Comparison of ENCODE assay signal across 27 mouse cellular contexts in genomic region chr4:134330281-134330680, GRCm38 (mm10). TPM values are rescaled to one million over a fixed set of nuclear protein-coding genes. Genes with fewer than 3 reads are reported as not detected.
DNase-seq lines count a peak whose midpoint lies in the region; ATAC-seq and TF ChIP-seq lines count a peak whose summit lies in the region.
"Had no signal": no experiment of that assay in that cellular context is flagged by ENCODE, and none has a peak within 500 bp of the region (broad histone marks: within the 10 kb centered on the region; RNA-seq: fewer than 3 reads in every experiment).

No protein-coding gene starts in this region.

- TF ChIP-seq EP300 in heart, postnatal 0 days (IDR thresholded peaks at IDR 0.05; ENCODE audit: low read depth), result no peak
- TF ChIP-seq EP300 in stomach, postnatal 0 days (optimal IDR thresholded peaks at IDR 0.05), result no peak

- H3K4me1 ChIP-seq in heart, postnatal 0 days (ENCODE audit: control insufficient read depth, insufficient read depth), result no peaks in the 10 kb centered on the region
- H3K4me1 ChIP-seq in kidney, adult 2 months (ENCODE audit: control insufficient read depth, insufficient read depth, low read length), result peaks cover 13% of the 10 kb centered on the region; the same call in 1 of the 2 replicates
- peaks cover 11% of the 10 kb centered on the region; the same call in 1 of the 2 replicates for H3K4me1 ChIP-seq in kidney, embryonic 15.5 days
- H3K4me1 ChIP-seq in stomach, postnatal 0 days (replicated peaks; ENCODE audit: control insufficient read depth, insufficient read depth), result no peaks in the 10 kb centered on the region
- H3K4me1 ChIP-seq: embryonic facial prominence, embryonic 15.5 days; hindbrain, embryonic 13.5 days; limb, embryonic 12.5 days had no signal

- WGBS in heart, postnatal 0 days, result 47% methylated on average over 5 of the region's 5 CpGs
- WGBS in kidney, adult 2 months, result 32% methylated on average over 5 of the region's 5 CpGs
- WGBS in kidney, embryonic 15.5 days, result 56% methylated on average over 5 of the region's 5 CpGs
- WGBS in stomach, postnatal 0 days, result 60% methylated on average over 5 of the region's 5 CpGs

- H3K4me3 ChIP-seq in heart, postnatal 0 days (ENCODE audit: low read depth, low read length), result no peak overlapping the region
- no peak overlapping the region for H3K4me3 ChIP-seq in kidney, adult 2 months (ENCODE audit: insufficient read depth, low read depth, low read length)
- H3K4me3 ChIP-seq in kidney, embryonic 15.5 days (replicated peaks), result no peak overlapping the region
- H3K4me3 ChIP-seq in stomach, postnatal 0 days (ENCODE audit: low read depth, low read length), result no peak overlapping the region
- H3K4me3 ChIP-seq: embryonic facial prominence, embryonic 15.5 days; hindbrain, embryonic 13.5 days; limb, embryonic 12.5 days; midbrain, embryonic 10.5 days had no signal

- H3K27ac ChIP-seq in heart, postnatal 0 days (ENCODE audit: low read depth), result peak overlapping the region; percentile 39; the same call in 1 of the 2 replicates
- H3K27ac ChIP-seq in kidney, adult 2 months (ENCODE audit: insufficient read depth, low read depth, low read length), result peak overlapping the region; percentile 76
- peak overlapping the region; percentile 15; the same call in 1 of the 2 replicates for H3K27ac ChIP-seq in kidney, embryonic 15.5 days
- no peak overlapping the region for H3K27ac ChIP-seq in stomach, postnatal 0 days (replicated peaks)
- H3K27ac ChIP-seq: embryonic facial prominence, embryonic 15.5 days; hindbrain, embryonic 13.5 days; limb, embryonic 12.5 days; midbrain, embryonic 10.5 days had no signal

- ATAC-seq in heart, postnatal 0 days (ENCODE audit: insufficient read depth, low read depth), result peak; percentile 51
- ATAC-seq in kidney, embryonic 15.5 days (replicated peaks; ENCODE audit: low FRiP score), result no peak; the same call in 1 of the 2 replicates
- ATAC-seq in stomach, postnatal 0 days (ENCODE audit: low FRiP score, low TSS enrichment), result 0 out of 2 replicates have a peak, but pooled peaks have one; percentile 26
- ATAC-seq: forebrain, embryonic 14.5 days; inflammation-experienced regulatory T-cells, adult 6 months; liver, postnatal 0 days; lung, postnatal 0 days had no signal

- no peak overlapping the region for H3K4me2 ChIP-seq in heart, postnatal 0 days (ENCODE audit: low read depth, low read length)
- no peak overlapping the region for H3K4me2 ChIP-seq in kidney, embryonic 15.5 days
- no peak overlapping the region for H3K4me2 ChIP-seq in stomach, postnatal 0 days (replicated peaks; ENCODE audit: low read depth)
- H3K4me2 ChIP-seq: embryonic facial prominence, embryonic 15.5 days; heart, embryonic 11.5 days; hindbrain, embryonic 13.5 days; limb, embryonic 12.5 days; liver, embryonic 11.5 days had no signal

- H3K36me3 ChIP-seq in heart, postnatal 0 days (replicated peaks; ENCODE audit: control insufficient read depth, insufficient read depth, low read length), result peaks cover 41% of the 10 kb centered on the region
- H3K36me3 ChIP-seq in kidney, adult 2 months (ENCODE audit: control insufficient read depth, insufficient read depth, low read length), result no peaks in the 10 kb centered on the region
- H3K36me3 ChIP-seq in kidney, embryonic 15.5 days, result no peaks in the 10 kb centered on the region
- H3K36me3 ChIP-seq in stomach, postnatal 0 days (ENCODE audit: control insufficient read depth, insufficient read depth, low read length), result no peaks in the 10 kb centered on the region
- H3K36me3 ChIP-seq: embryonic facial prominence, embryonic 15.5 days; hindbrain, embryonic 13.5 days; limb, embryonic 12.5 days; midbrain, embryonic 10.5 days had no signal

- no peaks in the 10 kb centered on the region for H3K9me3 ChIP-seq in heart, postnatal 0 days (replicated peaks; ENCODE audit: control insufficient read depth, low read length)
- no peaks in the 10 kb centered on the region for H3K9me3 ChIP-seq in kidney, embryonic 15.5 days (replicated peaks)
- no peaks in the 10 kb centered on the region for H3K9me3 ChIP-seq in stomach, postnatal 0 days (ENCODE audit: control insufficient read depth, low read length)
- H3K9me3 ChIP-seq: embryonic facial prominence, embryonic 15.5 days; hindbrain, embryonic 13.5 days; limb, embryonic 12.5 days; midbrain, embryonic 10.5 days had no signal

- TF ChIP-seq CTCF in heart, postnatal 0 days (IDR thresholded peaks at IDR 0.05; ENCODE audit: low read depth), result no peak
- TF ChIP-seq CTCF in kidney, adult 2 months (conservative IDR thresholded peaks at IDR 0.05; ENCODE audit: insufficient read depth, insufficient read length, low read depth, low read length), result no peak
- no peak for TF ChIP-seq CTCF in stomach, postnatal 0 days (IDR thresholded peaks at IDR 0.05; ENCODE audit: low read depth)

- DNase-seq in heart, postnatal 0 days (ENCODE audit: low spot score), result peak; percentile 16
- DNase-seq in heart, adult 9 months (ENCODE audit: low spot score in 2 of 2), result no peak
- DNase-seq in kidney, adult 2 months, result peak; percentile 89
- DNase-seq in stomach, postnatal 0 days (ENCODE audit: low spot score), result no peak
- DNase-seq in frontal cortex, postnatal 14 days (ENCODE audit: low spot score in 2 of 2), result no peak
- DNase-seq in c-Kit-positive CD71-positive TER-119-positive erythroid progenitor cells, embryonic 14.5 days (ENCODE audit: low spot score), result no peak
- DNase-seq: adrenal gland, postnatal 14 days; cerebellum, adult 9-10 months; gastrocnemius, postnatal 14 days; liver, postnatal 0 days; thymus, postnatal 25 days had no signal

- no peaks in the 10 kb centered on the region for H3K27me3 ChIP-seq in heart, postnatal 0 days (ENCODE audit: control insufficient read depth, insufficient read depth, low read length)
- no peaks in the 10 kb centered on the region for H3K27me3 ChIP-seq in kidney, adult 2 months (replicated peaks; ENCODE audit: control insufficient read depth, insufficient read depth, low read length)
- H3K27me3 ChIP-seq in kidney, embryonic 15.5 days, result no peaks in the 10 kb centered on the region
- H3K27me3 ChIP-seq in stomach, postnatal 0 days (ENCODE audit: control insufficient read depth, insufficient read depth, low read length), result no peaks in the 10 kb centered on the region
- H3K27me3 ChIP-seq: embryonic facial prominence, embryonic 15.5 days; hindbrain, embryonic 13.5 days; limb, embryonic 12.5 days had no signal

- no peak overlapping the region for H3K9ac ChIP-seq in heart, postnatal 0 days (replicated peaks; ENCODE audit: low read depth, low read length)
- no peak overlapping the region for H3K9ac ChIP-seq in kidney, embryonic 15.5 days
- H3K9ac ChIP-seq in stomach, postnatal 0 days (ENCODE audit: low read length), result no peak overlapping the region
- H3K9ac ChIP-seq: embryonic facial prominence, embryonic 15.5 days; hindbrain, embryonic 13.5 days; limb, embryonic 12.5 days; liver, postnatal 0 days had no signal

- no peak for TF ChIP-seq POLR2A in kidney, adult 2 months (IDR thresholded peaks at IDR 0.05; ENCODE audit: low read depth, low read length)

RNA-seq across cellular contexts. Expression of gene Slc30a2, which starts 12.7 kb away (rescaled TPM):
- total RNA-seq in heart, postnatal 0 days (2014; rRNA removed; ENCODE audit: low replicate concordance), result 0.38 TPM in 1 of 2 replicates, not detected in the other
- 0.16 and 0.33 TPM in 2 replicates for polyA plus RNA-seq in heart, postnatal 0 days (2015; fragmentation: Nextera tagmentation; extraction: Ambion mirVana)
- polyA plus RNA-seq in kidney, adult 2 months (2012; rRNA removed), result 32.3 and 33.3 TPM in 2 replicates
- 0.73 and 1.1 TPM in 2 replicates for polyA plus RNA-seq in kidney, embryonic 15.5 days (2015; fragmentation: Nextera tagmentation; extraction: Ambion mirVana)
- polyA plus RNA-seq in stomach, postnatal 0 days (2015; fragmentation: Nextera tagmentation; extraction: Ambion mirVana), result 0.06 and 0.07 TPM in 2 replicates
- total RNA-seq: common myeloid progenitor, adult 5-6 weeks; layer of hippocampus, postnatal 14 days; left cerebral cortex, postnatal 10 days; midbrain, postnatal 0 days had no signal
- polyA plus RNA-seq: C2C12; hindbrain, embryonic 13.5 days; liver, embryonic 11.5 days; liver, postnatal 0 days had no signal

RNA-seq across cellular contexts. Expression of gene Trim63, which starts 15.4 kb away (rescaled TPM):
- total RNA-seq in heart, postnatal 0 days (2014; rRNA removed; ENCODE audit: low replicate concordance), result 168 and 170 TPM in 2 replicates
- polyA plus RNA-seq in heart, postnatal 0 days (2015; fragmentation: Nextera tagmentation; extraction: Ambion mirVana), result 248 and 281 TPM in 2 replicates
- 4.2 and 7.4 TPM in 2 replicates for polyA plus RNA-seq in kidney, adult 2 months (2012; rRNA removed)
- polyA plus RNA-seq in kidney, embryonic 15.5 days (2015; fragmentation: Nextera tagmentation; extraction: Ambion mirVana), result 3.7 and 4.4 TPM in 2 replicates
- 0.07 and 0.13 TPM in 2 replicates for polyA plus RNA-seq in stomach, postnatal 0 days (2015; fragmentation: Nextera tagmentation; extraction: Ambion mirVana)
- total RNA-seq: adrenal gland, postnatal 14 days; common myeloid progenitor, adult 5-6 weeks; layer of hippocampus, adult 18-20 months had no signal
- polyA plus RNA-seq: forebrain, embryonic 14.5 days; inflammation-experienced regulatory T-cells, adult 6 months had no signal

RNA-seq across cellular contexts. Expression of gene Pdik1l, which starts 42.6 kb away (rescaled TPM):
- 6.6 and 31.0 TPM in 2 replicates for total RNA-seq in heart, postnatal 0 days (2014; rRNA removed; ENCODE audit: low replicate concordance)
- polyA plus RNA-seq in heart, postnatal 0 days (2015; fragmentation: Nextera tagmentation; extraction: Ambion mirVana), result 7.7 and 9.4 TPM in 2 replicates
- 3.3 and 3.4 TPM in 2 replicates for polyA plus RNA-seq in kidney, adult 2 months (2012; rRNA removed)
- 21.6 TPM in 2 replicates for polyA plus RNA-seq in kidney, embryonic 15.5 days (2015; fragmentation: Nextera tagmentation; extraction: Ambion mirVana)
- polyA plus RNA-seq in stomach, postnatal 0 days (2015; fragmentation: Nextera tagmentation; extraction: Ambion mirVana), result 8.3 and 8.4 TPM in 2 replicates

RNA-seq across cellular contexts. Expression of gene Extl1, which starts 53.4 kb away (rescaled TPM):
- total RNA-seq in heart, postnatal 0 days (2014; rRNA removed; ENCODE audit: low replicate concordance), result 3.1 and 11.5 TPM in 2 replicates
- 2.9 and 3.4 TPM in 2 replicates for polyA plus RNA-seq in heart, postnatal 0 days (2015; fragmentation: Nextera tagmentation; extraction: Ambion mirVana)
- polyA plus RNA-seq in kidney, adult 2 months (2012; rRNA removed), result 1.1 and 1.3 TPM in 2 replicates
- polyA plus RNA-seq in kidney, embryonic 15.5 days (2015; fragmentation: Nextera tagmentation; extraction: Ambion mirVana), result 0.33 and 0.53 TPM in 2 replicates
- 1.8 and 2.1 TPM in 2 replicates for polyA plus RNA-seq in stomach, postnatal 0 days (2015; fragmentation: Nextera tagmentation; extraction: Ambion mirVana)
- total RNA-seq: common myeloid progenitor, adult 5-6 weeks had no signal

Comparison
In these comparisons a context has a peak if more than half of its experiments do, and no peak if none do; other contexts are left out.
1. DNase-seq: peak in heart, postnatal 0 days (single experiment) and kidney, adult 2 months (single experiment); none in heart, adult 9 months (0 of 2), stomach, postnatal 0 days (single experiment), frontal cortex, postnatal 14 days (0 of 2) and c-Kit-positive CD71-positive TER-119-positive erythroid progenitor cells, embryonic 14.5 days (single experiment).
2. RNA of gene Slc30a2, which starts 12.7 kb away (polyA plus RNA-seq): 32.3 to 33.3 TPM in kidney, adult 2 months; 0.73 to 1.1 TPM in kidney, embryonic 15.5 days, 0.16 to 0.33 TPM in heart, postnatal 0 days and 0.06 to 0.07 TPM in stomach, postnatal 0 days; every median in the first group is over 10 times any median in the second.
3. RNA of gene Trim63, which starts 15.4 kb away (polyA plus RNA-seq): 248 to 281 TPM in heart, postnatal 0 days; 4.2 to 7.4 TPM in kidney, adult 2 months, 3.7 to 4.4 TPM in kidney, embryonic 15.5 days and 0.07 to 0.13 TPM in stomach, postnatal 0 days; every median in the first group is over 10 times any median in the second.